Mouse (Mus musculus) cortical plate, adult 2 months (tissue): ENCODE data around the gene Tmem231.

Experiments used
- CTCF ChIP-seq: fragments of 200-500 bp; IDR thresholded peaks from 2 replicates; pipeline ENCODE4 v1.5.1; 2011; ENCODE audit warnings: mild to moderate bottlenecking, control low read depth, low read length; ENCODE audit not compliant: insufficient read depth; ENCODE audit errors: extremely low read depth
- POLR2A ChIP-seq: fragments of 200-500 bp; IDR thresholded peaks from 2 replicates; pipeline ENCODE4 v1.6.1; 2011; ENCODE audit warnings: mild to moderate bottlenecking, low read length, control low read depth; ENCODE audit not compliant: insufficient read depth; ENCODE audit errors: extremely low read depth

DNA sequence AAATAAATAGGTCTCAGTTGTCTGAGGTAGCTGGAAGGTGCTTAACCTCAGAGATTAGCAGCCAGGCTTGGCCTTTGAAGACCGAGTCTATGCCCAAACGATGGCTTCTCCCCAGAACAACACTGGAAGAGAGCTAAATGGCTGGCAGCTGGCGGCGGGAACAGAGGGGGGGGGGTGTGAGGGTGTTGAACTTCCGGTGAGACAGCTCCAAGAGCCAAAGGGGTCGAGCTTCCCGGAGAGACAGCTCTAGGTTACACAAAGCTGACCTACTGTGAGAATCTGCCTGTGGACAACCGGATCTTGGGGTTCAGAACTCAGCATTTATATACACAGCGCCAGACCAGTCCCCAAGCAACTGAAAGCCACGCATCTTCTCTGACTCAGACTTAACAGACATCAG lies 35.1 kb downstream of the Tmem231 start:
- TF ChIP-seq CTCF: no peak
- TF ChIP-seq POLR2A: no peak
